In the genomic region with DNA sequence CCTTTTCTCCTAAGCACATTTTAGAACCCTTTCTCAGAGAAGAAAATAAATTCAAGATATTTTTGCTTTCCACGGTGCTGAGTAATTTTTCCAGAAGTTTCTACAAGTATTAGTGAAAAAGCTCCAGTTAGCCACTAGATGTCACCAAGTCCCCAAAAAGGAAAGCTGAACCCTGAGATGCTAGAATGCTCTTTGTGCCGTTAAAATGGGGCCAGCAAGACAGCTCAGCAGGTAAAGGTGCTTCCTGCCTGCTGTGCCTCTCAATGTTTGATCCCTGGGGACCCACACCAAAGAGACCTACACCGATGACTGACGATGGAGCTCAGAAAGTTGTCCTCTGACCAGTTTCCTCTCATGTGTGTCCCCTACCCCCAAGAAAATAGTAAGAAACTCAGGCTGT, we compare ENCODE assay signal across 9 mouse cellular contexts. TPM values are rescaled to one million over a fixed set of nuclear protein-coding genes. Genes with fewer than 3 reads are reported as not detected.
A peak's percentile ranks its signal among the peaks of the same experiment; 100 is the strongest.
DNase-seq lines count a peak whose midpoint lies in the region; ATAC-seq and TF ChIP-seq lines count a peak whose summit lies in the region.
"Had no signal": no experiment of that assay in that cellular context is flagged by ENCODE, and none has a peak within 500 bp of the region (broad histone marks: within the 10 kb centered on the region; RNA-seq: fewer than 3 reads in every experiment).

No protein-coding gene starts in this region.

- peak; percentile 26 to 48 for DNase-seq in cerebellum, adult 2 months
- DNase-seq in cerebellum, adult 11-12 months = no peak
- DNase-seq in left cerebral cortex, adult 2 months (ENCODE audit: extremely low spot score in 1 of 2, low spot score in 2 of 2) = no peak
- DNase-seq in left cerebral cortex, adult 11 months (ENCODE audit: low spot score) = no peak
- peak; percentile 32 for DNase-seq in R1 (ENCODE audit: low read depth, low spot score)
- DNase-seq in adrenal gland, postnatal 14 days = no peak
- DNase-seq in adrenal gland, adult 2 months = no peak

- no peaks in the 10 kb centered on the region; the same call in 1 of the 2 replicates for H3K4me1 ChIP-seq in cerebellum, adult 2 months (ENCODE audit: control insufficient read depth, insufficient read depth, low read length)

- TF ChIP-seq POLR2A in cerebellum, adult 2 months (IDR thresholded peaks at IDR 0.05; ENCODE audit: borderline replicate concordance, insufficient read depth, low read length) = no peak

- TF ChIP-seq CTCF in cerebellum, adult 2 months (IDR thresholded peaks at IDR 0.05; ENCODE audit: borderline replicate concordance, insufficient read depth, low read depth, low read length) = peak; percentile 24; the same call in 1 of the 2 replicates
- TF ChIP-seq CTCF in left cerebral cortex, adult 2 months (IDR thresholded peaks at IDR 0.05) = peak; percentile 62

- H3K4me3 ChIP-seq in cerebellum, adult 2 months (replicated peaks; ENCODE audit: insufficient read depth, low read depth, low read length) = no peak overlapping the region
- H3K4me3 ChIP-seq in left cerebral cortex, adult 2 months = no peak overlapping the region

- intact Hi-C loops in left cerebral cortex, adult 2 months (cut with DNase I) = loop anchor here (2.0 to 5.0 kb wide), 3 partner anchors 109 to 323 kb away; no protein-coding TSS in a partner anchor

- H3K27ac ChIP-seq in cerebellum, adult 2 months (ENCODE audit: insufficient read depth, low read length) = no peak overlapping the region
- no peak overlapping the region for H3K27ac ChIP-seq in left cerebral cortex, adult 2 months

- peak; percentile 65; the same call in 1 of the 2 replicates for ATAC-seq in megakaryocyte-erythroid progenitor cell, adult 5-6 weeks (replicated peaks; ENCODE audit: low FRiP score, low TSS enrichment, poor library complexity, severe bottlenecking)

- no peaks in the 10 kb centered on the region for H3K27me3 ChIP-seq in cerebellum, adult 2 months (ENCODE audit: control insufficient read depth, insufficient read depth, low read length)

- 6% methylated on average over 4 of the region's 4 CpGs for WGBS in cerebellum, adult 2 months

RNA-seq across cellular contexts. Expression of gene Hnrnph2, which starts 8.5 kb away (rescaled TPM):
- polyA plus RNA-seq in cerebellum, adult 2 months (2012; rRNA removed) = 104 and 107 TPM in 2 replicates
- 100 to 1,000 TPM; 149 to 161 TPM for total RNA-seq in left cerebral cortex, adult 2 months (2021)
- total RNA-seq in megakaryocyte-erythroid progenitor cell, adult 5-6 weeks (2014; fragmentation: Nextera tagmentation) = 77.3 and 79.5 TPM in 2 replicates
- 145 and 188 TPM in 2 replicates for total RNA-seq in megakaryocyte-erythroid progenitor cell, adult 5-6 weeks (2017)
- total RNA-seq in adrenal gland, postnatal 14 days (2021) = 96.9 and 100 TPM in 2 replicates
- total RNA-seq in adrenal gland, adult 2 months (2021) = 100 to 1,000 TPM in 1 of 2 experiments, 10 to 100 TPM in 1; 99.9 to 107 TPM
- polyA plus RNA-seq in adrenal gland, adult 2 months (2012; rRNA removed) = 2.1 TPM in 2 replicates

RNA-seq across cellular contexts. Expression of gene Gla, which starts 8.5 kb away (rescaled TPM):
- 8.7 and 9.5 TPM in 2 replicates for polyA plus RNA-seq in cerebellum, adult 2 months (2012; rRNA removed)
- 10 to 100 TPM; 11.0 to 12.2 TPM for total RNA-seq in left cerebral cortex, adult 2 months (2021)
- 0.87 and 2.3 TPM in 2 replicates for total RNA-seq in megakaryocyte-erythroid progenitor cell, adult 5-6 weeks (2014; fragmentation: Nextera tagmentation)
- 5.5 and 6.1 TPM in 2 replicates for total RNA-seq in megakaryocyte-erythroid progenitor cell, adult 5-6 weeks (2017)
- total RNA-seq in adrenal gland, postnatal 14 days (2021) = 5.8 and 7.0 TPM in 2 replicates
- 10 to 100 TPM; 13.5 to 16.4 TPM for total RNA-seq in adrenal gland, adult 2 months (2021)
- 0.91 and 1.1 TPM in 2 replicates for polyA plus RNA-seq in adrenal gland, adult 2 months (2012; rRNA removed)

RNA-seq across cellular contexts. Expression of gene Rpl36a, which starts 24.0 kb away (rescaled TPM):
- 426 and 451 TPM in 2 replicates for polyA plus RNA-seq in cerebellum, adult 2 months (2012; rRNA removed)
- total RNA-seq in left cerebral cortex, adult 2 months (2021) = 100 to 1,000 TPM; 104 to 106 TPM
- total RNA-seq in megakaryocyte-erythroid progenitor cell, adult 5-6 weeks (2014; fragmentation: Nextera tagmentation) = 2,126 and 2,307 TPM in 2 replicates
- 7,427 and 9,426 TPM in 2 replicates for total RNA-seq in megakaryocyte-erythroid progenitor cell, adult 5-6 weeks (2017)
- 329 and 369 TPM in 2 replicates for total RNA-seq in adrenal gland, postnatal 14 days (2021)
- 100 to 1,000 TPM; 189 to 235 TPM for total RNA-seq in adrenal gland, adult 2 months (2021)
- polyA plus RNA-seq in adrenal gland, adult 2 months (2012; rRNA removed) = 7.7 and 8.0 TPM in 2 replicates

RNA-seq across cellular contexts. Expression of gene Btk, which starts 26.1 kb away (rescaled TPM):
- polyA plus RNA-seq in cerebellum, adult 2 months (2012; rRNA removed) = 0.44 and 0.51 TPM in 2 replicates
- total RNA-seq in left cerebral cortex, adult 2 months (2021) = under 1 TPM; 0.44 to 0.91 TPM
- total RNA-seq in megakaryocyte-erythroid progenitor cell, adult 5-6 weeks (2014; fragmentation: Nextera tagmentation) = 52.5 and 52.7 TPM in 2 replicates
- total RNA-seq in megakaryocyte-erythroid progenitor cell, adult 5-6 weeks (2017) = 116 and 120 TPM in 2 replicates
- 2.1 and 4.7 TPM in 2 replicates for total RNA-seq in adrenal gland, postnatal 14 days (2021)
- total RNA-seq in adrenal gland, adult 2 months (2021) = 1 to 10 TPM; 1.3 to 1.7 TPM
- polyA plus RNA-seq in adrenal gland, adult 2 months (2012; rRNA removed) = 0.11 and 0.17 TPM in 2 replicates
- polyA plus RNA-seq: C2C12 had no signal

Comparison
In these comparisons a context has a peak if more than half of its experiments do, and no peak if none do; other contexts are left out.
1. DNase-seq: peak in cerebellum, adult 2 months (2 of 2) and R1 (single experiment); none in cerebellum, adult 11-12 months (single experiment), left cerebral cortex, adult 2 months (0 of 2), left cerebral cortex, adult 11 months (single experiment), adrenal gland, postnatal 14 days (single experiment) and adrenal gland, adult 2 months (single experiment).